Mouse (Mus musculus): ENCODE results near the gene Scrn3.

DNA sequence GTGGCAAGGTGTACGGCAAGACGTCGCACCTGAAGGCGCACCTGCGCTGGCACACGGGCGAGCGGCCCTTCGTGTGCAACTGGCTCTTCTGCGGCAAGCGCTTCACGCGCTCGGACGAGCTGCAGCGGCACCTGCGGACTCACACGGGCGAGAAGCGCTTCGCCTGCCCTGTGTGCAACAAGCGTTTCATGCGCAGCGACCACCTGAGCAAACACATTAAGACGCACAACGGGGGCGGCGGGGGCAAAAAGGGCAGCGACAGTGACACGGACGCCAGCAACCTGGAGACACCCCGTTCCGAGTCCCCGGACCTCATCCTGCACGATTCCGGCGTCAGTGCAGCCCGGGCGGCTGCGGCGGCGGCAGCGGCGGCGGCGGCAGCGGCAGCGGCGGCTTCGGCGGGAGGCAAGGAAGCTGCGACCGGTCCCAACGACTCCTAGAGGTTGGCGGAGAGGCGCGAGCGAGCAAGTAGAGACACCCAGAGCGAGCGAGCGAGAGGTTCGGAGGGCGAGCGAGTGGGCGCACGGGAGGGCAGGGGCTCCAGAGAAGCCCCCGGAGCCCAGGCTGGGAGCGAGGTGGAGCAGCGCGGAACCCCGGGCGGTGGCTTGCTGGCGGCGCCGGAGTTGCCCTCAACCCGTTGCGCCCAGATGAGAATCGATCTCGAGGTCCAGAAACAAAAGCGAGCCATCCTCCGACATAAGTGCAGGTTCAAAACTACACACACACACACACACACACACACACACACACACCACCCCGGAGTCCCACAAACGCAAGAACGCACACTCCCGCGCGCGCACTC, 38.1 kb upstream of the Scrn3 start:
- TF ChIP-seq CTCF (IDR thresholded peaks at IDR 0.05; ENCODE audit: low read depth, low read length) (no peak), POLR2A (IDR thresholded peaks at IDR 0.05; ENCODE audit: extremely low read depth, insufficient read depth, low read length) (no peak)

All from liver, adult 2 months (tissue).